Mouse (Mus musculus) layer of hippocampus, adult 9-11 months (tissue): ENCODE data around the gene Scn2a.
A peak's percentile ranks its signal among the peaks of the same experiment; 100 is the strongest.
"Not testable (repeated sequence)": the region's sequence is repeated elsewhere in the genome, so short reads cannot be mapped to it uniquely, and the experiment has no call there.

ENCODE experiments used
- DNase-seq: peaks from one replicate; pipeline ENCODE4 v3.0.0; 2022

Scn2a gene

DNA sequence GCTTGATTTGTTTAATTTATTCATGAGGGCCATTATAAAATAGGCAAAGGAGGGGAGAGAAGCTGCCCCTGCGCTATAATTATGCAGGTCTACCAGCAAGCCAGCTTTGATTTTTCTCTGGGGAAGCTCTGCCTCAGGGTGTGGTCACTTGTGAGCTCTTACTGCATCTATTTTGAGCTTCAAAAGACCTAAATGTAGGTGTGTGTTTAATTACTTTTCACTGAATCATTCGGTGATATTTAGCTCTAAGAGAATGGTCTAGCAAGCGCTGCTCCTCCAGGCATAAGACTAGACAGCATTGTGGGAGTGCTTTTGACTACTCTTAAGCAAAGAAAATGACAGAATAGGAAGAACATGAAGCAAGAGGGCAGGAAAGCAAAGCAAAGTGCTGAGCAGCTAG is 80.6 kb downstream of the Scn2a start:
- peak; percentile 42 for DNase-seq

- DNase-seq: no peak
Observed at GRCm38 (mm10) chr2:65722219-65722800, 101.7 kb downstream of the Scn2a start.

- no peak for DNase-seq
Observed at GRCm38 (mm10) chr2:65745400-65745799, 124.8 kb downstream of the Scn2a start.

DNA sequence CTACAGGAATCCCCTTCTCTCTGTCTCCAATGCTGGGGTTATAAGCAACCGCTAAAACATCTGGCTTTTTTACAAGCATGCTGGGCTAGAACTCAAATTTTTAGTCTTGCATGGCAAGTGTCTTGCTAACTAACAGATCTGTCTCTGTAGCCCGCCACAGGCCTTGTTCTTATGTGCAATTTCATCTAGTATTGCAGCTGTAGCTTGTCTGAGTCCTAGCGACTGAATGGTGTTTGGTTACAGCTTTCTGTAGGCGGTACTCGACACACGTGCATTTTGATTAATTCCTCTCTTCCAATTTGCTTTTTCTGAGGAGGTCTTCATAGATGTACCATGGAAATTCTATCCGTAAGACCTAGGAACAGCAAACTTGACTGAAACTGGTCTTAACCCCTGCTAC is 161.9 kb downstream of the Scn2a start:
- no peak for DNase-seq

GRCm38 (mm10) chr2:65783392-65783791 is 162.8 kb downstream of the Scn2a start:
- DNase-seq: no peak

DNA sequence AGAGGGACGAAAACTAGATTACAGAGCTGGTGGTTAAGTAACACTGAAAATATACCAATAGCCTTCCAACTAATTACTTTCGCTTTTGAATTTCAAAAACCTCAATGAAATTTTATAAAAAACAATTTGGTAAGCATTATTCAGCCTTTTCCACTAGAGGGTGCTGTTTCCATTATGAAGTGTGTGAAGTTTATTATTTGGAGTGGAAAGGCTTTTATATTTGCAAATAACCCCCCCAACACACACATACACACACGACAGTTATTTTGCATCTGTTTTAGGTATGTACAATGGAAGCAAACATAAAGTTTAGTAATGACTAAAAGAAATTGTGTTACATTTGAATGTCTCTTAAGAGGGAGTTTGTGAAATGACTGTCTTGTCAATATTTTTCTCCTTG is 171.9 kb downstream of the Scn2a start:
- no peak for DNase-seq

GRCm38 (mm10) chr2:65793593-65793992 is 173.0 kb downstream of the Scn2a start:
- DNase-seq: no peak

DNA sequence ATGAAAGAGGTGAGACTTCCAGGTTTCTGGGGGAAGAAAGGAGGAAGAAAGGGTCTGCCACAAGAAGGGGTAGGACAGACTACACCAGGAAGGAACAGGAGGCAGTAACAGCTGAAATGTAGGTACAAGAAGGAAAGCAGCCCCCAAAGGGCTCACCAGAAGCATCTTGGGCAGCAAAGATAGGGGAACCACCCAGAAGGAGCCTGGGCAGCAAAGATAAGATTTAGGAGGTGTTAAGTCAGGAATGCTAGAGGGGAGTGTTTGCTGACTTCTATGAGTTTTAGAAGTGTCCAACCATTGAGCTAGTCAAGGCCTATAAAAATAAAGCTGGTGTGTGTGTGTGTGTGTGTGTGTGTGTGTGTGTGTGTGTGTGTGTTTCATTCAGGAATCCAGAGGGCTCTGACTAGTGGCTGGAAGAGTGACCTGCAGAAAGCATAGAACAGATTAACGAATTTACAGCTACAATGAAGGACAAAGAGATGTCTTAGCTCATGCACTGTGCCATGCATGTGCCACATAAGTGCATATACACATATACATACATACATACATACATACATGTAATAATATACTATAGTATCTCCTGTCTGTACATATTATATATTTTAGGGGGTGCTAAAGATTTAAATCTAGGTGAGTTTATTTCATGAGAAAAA is 180.6 kb downstream of the Scn2a start:
- no peak for DNase-seq

DNA sequence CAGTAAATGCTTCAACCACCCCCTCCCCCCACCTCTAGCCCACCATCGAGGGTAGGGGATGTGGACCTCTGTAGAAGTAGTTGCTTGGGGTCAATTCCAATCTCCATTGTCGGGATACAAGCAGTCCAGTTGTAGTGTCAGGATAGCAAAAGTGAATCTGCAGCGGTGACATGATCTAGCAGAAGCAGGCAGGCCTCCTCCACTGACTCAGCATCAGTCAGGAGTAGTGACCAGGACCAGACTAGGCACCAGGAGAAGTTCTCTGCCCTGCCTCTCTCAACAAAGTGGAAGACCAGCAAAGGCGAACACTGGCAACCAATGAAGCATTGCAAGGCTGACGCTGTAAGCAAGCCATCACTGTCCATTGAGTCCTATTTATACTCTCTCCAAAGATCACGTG is 186.0 kb downstream of the Scn2a start:
- no peak for DNase-seq

- DNase-seq: not testable (repeated sequence)
Observed at GRCm38 (mm10) chr2:65811203-65811602, 190.6 kb downstream of the Scn2a start.
